Mouse (Mus musculus) megakaryocyte progenitor cell, adult 5-6 weeks (primary cell): ENCODE measurements around the gene Tspan4. TPM values are rescaled to one million over a fixed set of nuclear protein-coding genes. Genes with fewer than 3 reads are reported as not detected.
"Not testable (repeated sequence)": the region's sequence is repeated elsewhere in the genome, so short reads cannot be mapped to it uniquely, and the experiment has no call there.

Experiments
- ATAC-seq: replicated peaks from 2 replicates; pipeline ENCODE4 v1.8.0; 2016; ENCODE audit warnings: mild to moderate bottlenecking, moderate TSS enrichment, inconsistent platforms; ENCODE audit not compliant: poor library complexity
- total RNA-seq, 2 experiments: library from RNA; stranded (forward) in 1 of 2; stranded (reverse) in 1 of 2; fragments of 157-497, 149-512 nt in 1 of 2; fragments of 200-1000 nt in 1 of 2; gene quantifications; 2 replicates each; pipeline versions ENCODE4 v1.2.3 to v1.2.4; 2015 to 2017

Gene Tspan4
- total RNA-seq, 2 experiments from 2014 or later = 23.9 to 39.1 TPM

GRCm38 (mm10) chr7:141438201-141438968 lies 36.7 kb upstream of the Tspan4 start:
- ATAC-seq = no peak

- no peak for ATAC-seq
These were observed 35.8 kb upstream of the Tspan4 start for GRCm38 (mm10) chr7:141439140-141439679.

DNA sequence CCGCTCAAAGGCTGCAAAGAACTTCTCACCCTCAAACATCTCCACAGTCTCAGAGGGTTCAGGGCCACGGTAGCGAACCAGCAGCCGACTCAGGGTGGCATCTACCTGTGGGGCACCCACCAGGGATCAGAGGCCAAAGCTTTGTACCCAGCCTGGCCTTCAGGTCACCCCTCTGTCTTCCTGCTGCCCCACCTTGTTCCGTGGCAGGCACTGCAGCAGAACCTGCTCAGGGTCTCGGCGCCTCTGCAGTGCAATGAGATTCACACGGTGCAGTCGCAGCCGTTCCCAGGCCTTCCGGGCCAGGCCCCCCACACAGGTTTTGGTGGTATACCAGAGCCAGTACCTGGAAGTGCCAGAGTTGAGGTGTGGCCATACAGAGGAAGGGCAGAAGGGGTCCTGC lies 35.2 kb upstream of the Tspan4 start:
- ATAC-seq = no peak

DNA sequence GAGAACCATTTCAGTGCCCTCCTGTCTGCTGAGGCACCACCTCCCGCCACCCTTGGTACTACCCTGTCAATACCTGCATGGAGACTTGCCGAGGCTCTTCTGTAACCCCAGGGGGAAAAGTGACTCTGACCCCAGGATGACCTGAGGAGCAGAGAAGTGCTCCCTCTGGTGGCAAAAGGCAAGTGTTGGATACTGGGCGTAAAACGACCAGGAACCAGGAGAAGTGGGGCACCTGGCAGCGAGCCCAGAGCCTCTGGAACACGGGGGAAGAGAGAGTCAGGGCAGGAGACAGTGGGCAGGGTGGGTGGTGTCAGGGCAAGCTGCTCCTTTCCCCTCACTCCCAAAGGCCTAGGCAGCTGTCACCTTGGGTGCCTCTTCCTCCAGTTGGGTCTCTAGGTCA lies 34.4 kb upstream of the Tspan4 start:
- ATAC-seq = peak; percentile 25; the same call in 1 of the 2 replicates

DNA sequence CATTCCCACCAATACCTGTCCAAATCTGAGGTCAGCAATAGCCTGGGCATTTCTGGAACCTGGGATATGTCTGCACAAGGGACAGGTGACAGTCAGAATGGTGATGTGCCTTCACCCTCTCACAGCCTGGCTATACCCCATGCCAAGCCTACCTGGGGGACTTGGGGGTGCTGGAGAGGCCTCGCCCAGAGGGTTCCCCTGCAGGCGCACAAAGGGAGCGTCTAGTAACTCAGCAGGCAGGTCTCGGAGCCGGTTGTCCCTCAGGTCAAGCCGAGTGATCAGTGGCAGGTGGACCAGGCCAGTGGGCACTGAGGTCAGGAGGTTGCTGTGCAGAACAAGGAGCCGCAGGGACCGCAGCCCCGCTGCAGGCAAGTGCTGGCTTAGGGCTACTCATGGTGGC lies 33.6 kb upstream of the Tspan4 start:
- no peak for ATAC-seq

DNA sequence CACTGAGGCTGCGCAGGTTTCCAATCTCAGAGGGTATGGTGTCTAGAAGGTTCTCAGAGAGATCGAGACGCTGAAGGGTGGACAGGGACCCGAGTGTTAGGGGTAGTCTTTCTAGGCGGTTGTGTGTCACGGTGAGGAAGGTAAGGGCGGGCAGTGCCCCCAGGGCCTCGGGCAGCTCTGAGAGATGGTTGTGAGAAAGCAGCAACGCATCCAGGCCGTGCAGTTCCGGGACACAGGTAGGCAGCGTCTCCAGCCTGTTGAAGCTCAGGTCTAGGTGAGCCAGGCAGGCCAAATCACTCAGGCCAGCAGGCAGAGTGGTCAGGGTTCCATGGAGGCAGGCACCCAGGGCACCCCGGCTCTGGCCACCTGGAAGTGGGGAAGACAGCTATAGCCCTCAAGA lies 32.8 kb upstream of the Tspan4 start:
- ATAC-seq = no peak

DNA sequence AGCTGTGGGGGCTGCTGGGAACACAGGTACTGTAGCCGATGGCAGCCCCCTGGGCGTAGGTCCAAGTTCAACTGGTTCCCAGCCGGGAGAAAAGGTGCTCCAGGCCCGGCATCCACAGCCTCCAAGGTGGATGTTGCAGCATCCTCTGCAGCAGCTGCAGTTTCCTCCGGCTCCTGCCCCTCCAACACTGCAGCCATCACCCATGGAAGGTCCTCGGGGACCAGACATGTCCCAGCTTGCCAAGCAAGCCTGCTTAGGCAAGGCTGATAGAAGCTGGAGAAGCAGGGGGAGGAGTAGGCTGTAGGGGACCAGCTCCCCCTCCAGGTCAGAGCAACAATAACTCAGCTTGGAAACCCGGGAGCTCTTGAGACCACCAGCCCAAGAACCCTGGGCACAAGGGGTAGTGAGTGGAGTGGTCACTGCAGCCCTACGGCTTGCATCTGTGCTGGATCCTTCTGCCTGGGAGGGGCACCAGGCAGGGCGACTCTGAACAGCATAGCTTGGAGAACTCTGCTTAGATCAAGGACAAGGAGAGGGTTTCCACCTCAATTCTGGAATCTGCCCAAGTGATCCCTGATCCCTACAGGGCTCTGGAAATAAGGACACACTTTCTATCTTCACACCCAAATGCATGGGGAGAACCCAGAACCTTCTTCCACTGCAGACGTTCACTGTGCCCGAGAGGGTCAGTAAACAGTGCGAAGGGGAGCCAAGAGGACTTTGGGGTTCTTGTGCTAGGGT lies 31.8 kb upstream of the Tspan4 start:
- peak; percentile 42 for ATAC-seq

GRCm38 (mm10) chr7:141443828-141444237 lies 31.2 kb upstream of the Tspan4 start, which contains the start of gene Pidd1:
Gene Pidd1 (minus strand): TSS chr7:141444025.
- peak; percentile 48 for ATAC-seq

- ATAC-seq = not testable (repeated sequence)
These were observed 28.7 kb upstream of the Tspan4 start for GRCm38 (mm10) chr7:141446374-141446773.

GRCm38 (mm10) chr7:141447110-141447991 lies 27.7 kb upstream of the Tspan4 start, which contains the start of gene Rplp2:
Gene Rplp2 (plus strand): TSS chr7:141447370.
- ATAC-seq = peak; percentile 76

DNA sequence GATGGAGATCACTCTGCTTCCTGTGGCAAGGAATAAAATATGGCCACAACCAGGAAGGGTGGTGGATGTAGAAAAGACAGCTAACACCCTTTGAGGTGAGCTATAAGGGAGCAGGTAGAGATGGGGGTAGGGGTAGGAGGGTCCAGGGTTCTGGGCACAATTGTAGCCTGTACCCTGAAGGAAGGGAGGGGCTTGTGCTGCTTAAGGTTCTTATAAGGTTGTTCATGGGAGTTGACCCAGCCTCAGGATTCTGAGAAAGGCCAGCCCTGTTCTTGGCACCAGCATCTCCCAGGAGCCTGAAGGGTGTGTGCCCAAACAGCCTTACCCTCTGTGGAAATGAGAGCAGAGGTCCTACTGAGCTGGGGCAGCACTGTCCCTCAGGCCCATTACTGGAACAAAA lies 23.1 kb upstream of the Tspan4 start:
- no peak for ATAC-seq

- no peak for ATAC-seq
These were observed 21.4 kb upstream of the Tspan4 start for GRCm38 (mm10) chr7:141453636-141454035.

GRCm38 (mm10) chr7:141454967-141455551 lies 20.0 kb upstream of the Tspan4 start, which contains the start of gene Pnpla2:
Gene Pnpla2 (plus strand): TSS chr7:141455198.
- ATAC-seq = peak; percentile 74

DNA sequence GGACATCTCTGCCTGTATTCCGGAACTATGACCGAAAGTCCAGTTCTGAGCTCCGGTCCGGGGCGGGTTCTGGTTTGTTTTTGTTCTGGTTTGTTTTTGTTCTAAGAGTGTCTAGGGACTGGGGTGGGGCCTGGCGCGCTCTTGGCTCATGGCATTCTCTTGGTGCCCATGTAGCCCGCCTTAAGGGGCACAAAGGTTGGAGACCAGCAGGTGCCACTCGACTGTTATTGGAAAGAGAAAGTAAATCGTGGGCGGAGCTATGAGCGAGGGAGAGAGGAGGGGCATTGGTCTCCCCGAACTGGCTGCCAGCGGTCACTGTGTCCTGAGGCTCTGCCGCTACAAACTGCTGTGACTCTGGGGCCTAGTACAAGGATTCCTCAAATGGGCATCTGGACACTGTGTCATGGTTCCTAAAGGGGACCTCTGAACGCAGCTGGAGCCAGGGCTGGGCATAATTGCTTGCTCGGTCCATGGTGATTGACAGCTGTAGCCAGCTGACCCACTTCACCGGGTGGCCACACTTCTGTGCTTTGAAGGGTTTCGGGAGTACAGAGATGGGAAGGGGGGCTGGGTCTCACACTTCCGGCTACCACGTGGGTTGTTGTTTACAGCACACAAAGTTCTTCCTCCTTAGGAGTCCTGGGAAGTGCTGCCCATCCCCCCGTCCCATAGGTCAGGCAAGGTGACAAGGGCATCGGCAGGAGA lies 19.3 kb upstream of the Tspan4 start:
- peak; percentile 36 for ATAC-seq

DNA sequence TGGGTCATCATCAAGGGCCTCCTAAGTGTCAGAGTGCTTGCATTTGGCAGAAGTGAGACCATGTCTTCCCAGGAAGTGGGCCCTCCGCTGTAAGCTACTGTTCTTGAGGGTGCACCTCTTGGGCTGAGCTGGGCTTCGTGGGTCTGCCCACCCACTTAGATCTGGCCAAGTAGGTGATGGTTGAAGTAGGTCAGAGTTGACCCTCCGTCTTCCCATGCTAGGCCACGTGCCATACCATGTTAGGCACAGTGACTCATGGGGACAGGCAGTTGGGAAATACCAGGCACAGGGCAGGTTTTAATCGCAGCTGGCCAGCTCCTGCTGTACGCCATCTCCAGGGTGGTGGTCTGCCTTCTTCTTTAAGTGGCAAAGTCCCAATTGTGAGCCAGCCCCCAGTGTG lies 18.3 kb upstream of the Tspan4 start:
- ATAC-seq = no peak

- no peak for ATAC-seq
These were observed 17.8 kb upstream of the Tspan4 start for GRCm38 (mm10) chr7:141457236-141457635.

GRCm38 (mm10) chr7:141457986-141458660 lies 16.9 kb upstream of the Tspan4 start:
- peak; percentile 12; the same call in 1 of the 2 replicates for ATAC-seq

DNA sequence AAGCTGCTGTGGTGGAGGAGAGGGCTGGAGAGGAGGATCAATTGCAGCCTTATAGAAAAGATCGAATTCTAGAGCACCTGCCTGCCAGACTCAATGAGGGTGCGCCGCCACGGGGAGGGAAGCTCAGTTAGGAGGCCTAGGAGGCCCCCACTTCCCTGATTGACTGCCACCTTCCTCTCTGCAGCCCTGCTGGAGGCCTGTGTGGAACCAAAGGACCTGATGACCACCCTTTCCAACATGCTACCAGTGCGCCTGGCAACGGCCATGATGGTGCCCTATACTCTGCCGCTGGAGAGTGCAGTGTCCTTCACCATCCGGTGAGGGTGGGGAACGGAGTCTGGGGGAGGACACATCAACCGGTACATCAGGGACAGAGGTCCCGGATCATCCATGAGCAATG lies 16.4 kb upstream of the Tspan4 start:
- no peak for ATAC-seq

DNA sequence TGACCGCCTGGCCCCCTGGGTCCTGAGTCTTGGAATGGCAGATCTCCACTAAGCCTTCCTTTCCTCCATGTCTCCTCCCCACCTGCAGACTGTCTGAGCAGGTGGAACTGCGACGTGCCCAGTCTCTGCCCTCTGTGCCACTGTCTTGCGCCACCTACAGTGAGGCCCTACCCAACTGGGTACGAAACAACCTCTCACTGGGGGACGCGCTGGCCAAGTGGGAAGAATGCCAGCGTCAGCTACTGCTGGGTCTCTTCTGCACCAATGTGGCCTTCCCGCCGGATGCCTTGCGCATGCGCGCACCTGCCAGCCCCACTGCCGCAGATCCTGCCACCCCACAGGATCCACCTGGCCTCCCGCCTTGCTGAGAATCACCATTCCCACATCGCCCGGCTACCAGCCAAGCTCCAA lies 15.7 kb upstream of the Tspan4 start:
- no peak for ATAC-seq
